Mouse (Mus musculus): ENCODE measurements around the gene Ajap1.

- TF ChIP-seq POLR2A (IDR thresholded peaks at IDR 0.05; ENCODE audit: control insufficient read depth, extremely low read depth, insufficient read depth, low read length, poor library complexity), result no peak
- no peak for TF ChIP-seq CTCF (IDR thresholded peaks at IDR 0.05; ENCODE audit: borderline replicate concordance, control insufficient read depth, extremely low read depth, insufficient read depth, low read length, poor library complexity)
These were observed 141.7 kb downstream of the Ajap1 start for GRCm38 (mm10) chr4:153340887-153341286.
